Mouse (Mus musculus) embryonic stem cell, embryonic (primary cell): Measurements from ENCODE around the gene Bmyc.
"Not testable (repeated sequence)": the region's sequence is repeated elsewhere in the genome, so short reads cannot be mapped to it uniquely, and the experiment has no call there.

Experiments used
- CTCF ChIA-PET, 4 experiments: fragments of 300-600 bp in 2 of 4; fragments of 350-600 bp in 2 of 4; sonication (Branson Sonifier 250); formaldehyde crosslinking; loops; one replicate each; lab custom pipeline; 2022; ENCODE audit warnings: inconsistent platforms in 2 of 4; lab: Charles Lee
- POLR2A ChIA-PET, 4 experiments: fragments of 300-600 bp in 2 of 4; fragments of 350-600 bp in 2 of 4; sonication (Branson Sonifier 250); formaldehyde crosslinking; loops; one replicate each; lab custom pipeline; 2022; ENCODE audit warnings: antibody characterized with exemption in 4 of 4, inconsistent platforms in 1 of 4; lab: Charles Lee

Gene Bmyc

DNA sequence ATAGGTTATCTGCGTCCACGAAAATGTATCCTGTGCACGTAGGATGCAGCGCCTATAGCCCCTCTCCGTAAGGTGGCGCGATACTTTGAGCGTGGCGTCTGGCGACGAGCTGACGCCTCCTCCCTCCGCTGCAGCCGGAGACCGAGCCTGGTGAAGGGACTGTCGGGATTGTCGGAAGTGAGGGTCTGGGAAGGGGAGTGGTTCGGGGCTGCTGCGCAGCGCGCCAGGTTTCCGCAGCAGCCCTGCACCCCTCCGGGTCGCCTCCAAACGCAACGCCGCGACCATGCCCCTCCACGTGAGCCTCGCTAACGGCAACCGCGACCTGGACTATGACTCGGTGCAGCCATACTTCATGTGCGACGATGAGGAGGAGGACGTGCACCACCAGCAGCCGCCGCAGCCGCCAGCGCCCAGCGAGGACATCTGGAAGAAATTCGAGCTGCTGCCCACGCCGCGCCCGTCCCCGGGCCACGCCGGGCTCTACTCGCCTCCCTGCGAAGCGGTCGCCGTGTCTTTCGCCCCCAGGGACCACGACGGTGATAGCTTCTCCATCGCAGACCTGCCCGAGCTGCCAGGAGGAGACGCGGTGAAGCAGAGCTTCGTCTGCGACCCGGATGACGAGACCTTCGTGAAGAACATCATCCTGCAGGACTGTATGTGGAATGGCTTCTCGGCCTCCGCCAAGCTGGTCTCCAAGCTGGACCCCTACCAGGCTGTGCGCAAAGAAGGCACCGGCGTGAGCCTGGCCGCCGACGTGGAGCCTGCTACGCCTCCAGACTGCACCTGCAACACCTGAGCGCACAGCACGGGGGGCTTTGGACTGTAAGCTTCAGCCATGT is at the start of gene Bmyc:
Bmyc (plus strand) TSS at position 97 of the 839 bp plus-strand sequence.
- CTCF ChIA-PET = interaction anchor here (0.8 to 3.6 kb wide), 11 partner anchors 9 to 447 kb away, joined by 3 to 26 read pairs (median 5); partner anchors contain the start of gene Abca2 (in 1 of the 4)

DNA sequence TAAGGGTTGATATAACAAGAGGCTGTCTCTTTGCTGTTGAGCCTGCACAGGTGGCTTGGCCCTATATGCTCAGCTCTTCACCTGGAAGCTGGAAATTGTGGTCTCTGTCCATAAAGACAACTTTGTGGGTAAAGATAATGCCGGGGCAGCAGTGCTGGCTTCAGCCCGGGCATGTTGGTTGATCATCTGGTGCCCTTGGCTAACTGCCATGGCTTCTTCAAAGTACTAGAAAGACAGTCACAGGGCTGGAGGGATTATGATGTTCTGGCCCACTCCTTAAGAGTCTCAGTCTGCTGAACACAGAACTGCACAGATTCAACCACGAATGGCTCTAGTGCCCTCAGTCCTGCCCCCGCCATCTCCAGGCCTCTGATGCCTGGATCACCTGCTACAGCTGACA is 49.3 kb upstream of the Bmyc start:
- ChIA-PET POLR2A (interaction anchor here in 1 of 4 experiments (0.9 kb wide), 1 partner anchor 149 kb away, joined by 3 read pairs; no protein-coding TSS in a partner anchor), CTCF (interaction anchor here in 1 of 4 experiments (0.6 kb wide), 1 partner anchor 24 kb away, joined by 6 read pairs; no protein-coding TSS in a partner anchor)

More for the DNA sequence above, at the start of gene Bmyc:
- POLR2A ChIA-PET = interaction anchor here in 3 of 4 experiments (0.6 to 4.4 kb wide), 26 partner anchors 9 to 865 kb away, joined by 3 to 25 read pairs (median 3); partner anchors contain the start of genes Camsap1 (in 1 of the 3), Cysrt1 (in 1 of the 3), Kcnt1 (in 1 of the 3) and Rnf208 (in 1 of the 3)

DNA sequence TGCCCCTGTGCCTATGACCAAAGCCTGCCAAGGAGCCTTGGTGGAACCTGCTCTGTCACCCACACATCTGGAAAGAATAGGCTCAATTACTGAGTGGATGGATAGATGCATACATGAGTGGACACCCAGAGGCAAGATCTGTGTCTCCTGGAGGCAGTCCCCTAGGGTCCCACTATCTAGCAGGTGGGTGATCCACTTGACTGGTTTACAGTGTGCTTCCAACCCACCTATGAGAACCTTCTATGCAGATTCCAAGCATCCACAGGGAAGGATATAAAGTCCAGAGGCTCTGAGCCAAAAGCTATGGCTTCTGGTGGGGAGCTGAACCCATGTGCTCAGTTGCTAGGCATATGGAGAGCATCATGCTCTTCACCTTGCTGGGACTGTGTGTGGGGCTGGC is 48.9 kb upstream of the Bmyc start, which contains the start of gene Lcn5:
Lcn5 (plus strand) TSS at position 301 of the 400 bp plus-strand sequence.
- ChIA-PET POLR2A (no interaction called here), CTCF (interaction anchor here in 1 of 4 experiments (0.6 kb wide), 1 partner anchor 25 kb away, joined by 6 read pairs; no protein-coding TSS in a partner anchor)

DNA sequence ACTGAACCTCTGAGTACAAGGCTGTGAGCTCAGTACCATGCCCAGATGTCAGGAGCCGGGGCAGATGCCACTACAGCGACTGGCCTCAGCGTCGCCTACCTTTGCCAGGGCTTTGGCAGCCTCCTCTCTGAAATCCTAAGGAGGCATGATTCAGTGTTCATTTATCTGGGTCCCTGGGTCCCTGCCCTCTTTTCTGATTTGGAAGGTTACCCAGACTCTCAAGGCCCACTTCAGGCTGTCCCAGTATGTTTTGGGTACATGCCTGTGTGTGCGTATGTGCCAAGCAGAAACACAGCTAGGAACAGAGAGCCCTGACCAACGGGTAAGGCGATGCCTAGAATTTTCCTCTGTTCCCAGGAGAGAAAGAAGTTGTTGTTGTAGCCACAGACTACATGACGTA is 46.3 kb upstream of the Bmyc start:
- POLR2A ChIA-PET = no interaction called here
- CTCF ChIA-PET = no interaction called here

DNA sequence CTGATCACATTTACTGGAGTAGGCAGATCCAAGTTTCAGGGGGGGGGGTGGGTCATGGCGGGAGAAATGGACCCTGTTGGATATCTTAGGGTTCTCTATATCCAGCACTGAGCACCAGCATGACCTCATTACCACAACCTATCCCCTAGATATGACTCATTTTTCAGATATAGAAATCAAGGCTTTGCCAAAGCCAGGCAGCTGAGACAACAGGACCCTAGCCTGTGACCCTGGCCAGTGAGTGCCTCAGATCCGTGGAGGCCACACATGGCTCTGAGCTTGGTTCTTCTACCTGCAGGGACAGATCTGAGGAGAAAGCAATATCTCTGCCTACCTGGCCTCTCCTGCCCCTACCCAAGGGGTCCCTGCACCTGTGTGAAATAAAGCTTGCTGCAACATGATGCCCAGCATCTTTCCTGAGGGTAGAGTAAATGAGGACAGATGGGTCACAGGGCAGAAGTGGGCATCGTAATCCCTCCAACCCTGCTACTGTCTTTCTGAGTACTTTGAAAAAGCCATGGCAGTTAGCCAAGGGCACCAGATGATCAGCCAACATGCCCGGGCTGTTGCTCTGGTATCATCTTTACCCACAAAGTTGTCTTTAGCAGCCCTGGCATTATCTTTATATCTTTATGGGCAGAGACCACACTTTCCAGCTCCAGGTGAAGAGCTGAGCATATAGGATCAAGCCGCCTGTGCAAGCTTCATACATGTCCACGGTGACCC is 45.1 kb upstream of the Bmyc start:
- POLR2A ChIA-PET = no interaction called here
- CTCF ChIA-PET = interaction anchor here in 1 of 4 experiments (1.1 to 2.5 kb wide), 3 partner anchors 33 to 175 kb away, joined by 3 to 5 read pairs (median 4); no protein-coding TSS in a partner anchor

DNA sequence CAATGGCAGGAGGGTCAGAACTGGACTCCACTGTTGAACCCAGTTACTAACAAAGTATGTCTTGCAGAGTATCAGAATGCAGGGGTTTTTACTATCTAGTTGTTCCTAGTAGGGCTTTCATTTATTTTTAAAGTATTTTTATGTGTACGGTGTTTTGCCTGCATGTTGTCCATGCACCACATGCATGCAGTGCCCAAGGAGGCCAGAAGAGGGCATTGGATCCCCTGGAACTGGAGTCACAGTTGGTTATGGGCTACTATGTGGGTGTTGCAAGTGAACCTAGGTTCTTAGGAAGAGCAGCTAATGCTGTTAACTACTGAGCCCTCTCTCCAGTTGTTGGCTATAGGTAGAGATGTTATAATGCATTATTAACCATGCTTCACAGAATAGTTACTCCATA is 43.0 kb upstream of the Bmyc start:
- POLR2A ChIA-PET = no interaction called here

DNA sequence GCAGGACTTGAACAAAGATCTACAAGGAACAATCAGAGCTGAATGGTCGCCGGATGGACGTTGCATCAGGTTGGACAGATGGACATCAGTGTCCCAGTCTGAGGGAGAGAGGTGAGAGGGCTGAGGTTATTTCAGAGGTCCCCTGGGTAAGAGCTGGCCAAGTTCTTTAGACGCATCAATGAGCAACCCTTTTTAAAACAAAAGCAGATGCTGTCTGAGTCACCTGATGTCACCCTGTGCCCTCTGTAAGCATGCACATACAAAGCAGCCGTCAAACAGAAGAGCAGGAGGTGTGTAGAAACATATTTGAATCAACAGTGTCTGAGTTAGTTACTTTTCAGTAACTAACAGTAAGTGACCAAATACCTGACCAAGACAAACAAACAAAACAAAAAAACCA is 42.4 kb upstream of the Bmyc start:
- ChIA-PET POLR2A (no interaction called here), CTCF (interaction anchor here in 2 of 4 experiments (0.6 to 2.5 kb wide), 6 partner anchors 30 to 324 kb away, joined by 3 to 5 read pairs (median 4); no protein-coding TSS in a partner anchor)

More for the DNA sequence above, 43.0 kb upstream of the Bmyc start:
- CTCF ChIA-PET = interaction anchor here in 3 of 4 experiments (0.6 to 2.5 kb wide), 8 partner anchors 31 to 324 kb away, joined by 3 to 5 read pairs (median 4); no protein-coding TSS in a partner anchor

DNA sequence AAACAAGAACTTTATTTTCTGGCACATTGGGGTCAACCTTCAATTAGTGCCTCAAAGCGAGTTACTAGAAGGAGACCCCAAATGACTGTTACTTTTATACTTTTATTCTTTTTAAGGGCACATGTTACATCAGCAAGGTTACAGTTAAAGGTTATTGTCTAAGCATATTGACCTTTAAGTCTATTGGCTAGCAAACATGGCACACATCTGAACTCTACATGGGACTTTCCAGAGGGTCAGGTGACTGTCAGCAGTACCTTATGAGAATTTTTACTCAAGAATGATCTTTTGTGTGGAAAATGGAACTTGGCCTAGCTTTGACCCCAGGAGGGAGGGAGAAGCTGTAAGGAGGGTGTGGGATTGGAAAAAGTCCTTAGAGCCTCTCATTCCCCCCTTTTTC is 40.0 kb upstream of the Bmyc start:
- CTCF ChIA-PET = interaction anchor here in 1 of 4 experiments (0.6 kb wide), 1 partner anchor 713 kb away, joined by 4 read pairs; no protein-coding TSS in a partner anchor
- POLR2A ChIA-PET = interaction anchor here in 1 of 4 experiments (0.6 kb wide), 1 partner anchor 116 kb away, joined by 3 read pairs; no protein-coding TSS in a partner anchor

DNA sequence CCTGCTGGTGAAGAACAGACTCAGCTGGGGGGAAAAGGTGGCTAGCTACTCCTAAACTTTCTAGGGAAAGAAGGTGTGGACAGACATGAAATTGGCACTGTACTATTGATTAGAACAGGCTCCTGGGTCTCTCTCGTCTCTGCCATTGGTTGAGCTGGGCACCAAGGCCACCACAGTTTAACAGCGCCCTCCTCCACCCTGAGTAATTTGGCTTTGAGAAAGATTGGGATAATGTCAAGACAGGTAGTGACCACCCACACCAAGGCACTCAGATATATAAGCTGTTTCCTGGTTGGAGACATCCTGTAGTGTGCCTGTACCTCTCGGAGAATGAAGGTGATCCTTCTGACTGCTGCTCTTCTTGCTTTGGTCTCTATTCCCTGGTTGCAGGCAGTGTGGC is 30.1 kb upstream of the Bmyc start, which contains the start of gene Lcn6:
Lcn6 (plus strand) TSS at position 301 of the 400 bp plus-strand sequence.
- CTCF ChIA-PET = no interaction called here
- POLR2A ChIA-PET = no interaction called here

DNA sequence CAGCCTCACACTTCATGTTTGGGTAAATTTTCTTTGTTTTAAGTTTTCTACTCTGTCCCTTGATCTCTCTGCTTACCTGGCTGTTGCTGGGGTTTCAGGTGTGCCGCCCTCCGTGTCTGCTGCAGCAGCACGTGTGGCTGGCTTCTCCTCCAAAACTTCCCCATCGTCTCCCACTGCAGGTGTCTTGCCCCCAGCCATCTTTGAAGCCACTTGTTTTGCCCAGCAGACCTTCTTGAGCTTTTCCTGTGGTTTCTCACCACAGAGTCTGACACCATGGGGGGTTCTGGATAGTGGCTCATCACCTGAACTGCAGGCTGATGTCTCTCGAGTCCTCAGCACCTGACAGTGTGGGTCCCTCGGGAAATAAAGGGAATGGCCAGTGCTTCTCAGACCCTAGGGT is 27.0 kb upstream of the Bmyc start:
- ChIA-PET CTCF (no interaction called here), POLR2A (no interaction called here)

DNA sequence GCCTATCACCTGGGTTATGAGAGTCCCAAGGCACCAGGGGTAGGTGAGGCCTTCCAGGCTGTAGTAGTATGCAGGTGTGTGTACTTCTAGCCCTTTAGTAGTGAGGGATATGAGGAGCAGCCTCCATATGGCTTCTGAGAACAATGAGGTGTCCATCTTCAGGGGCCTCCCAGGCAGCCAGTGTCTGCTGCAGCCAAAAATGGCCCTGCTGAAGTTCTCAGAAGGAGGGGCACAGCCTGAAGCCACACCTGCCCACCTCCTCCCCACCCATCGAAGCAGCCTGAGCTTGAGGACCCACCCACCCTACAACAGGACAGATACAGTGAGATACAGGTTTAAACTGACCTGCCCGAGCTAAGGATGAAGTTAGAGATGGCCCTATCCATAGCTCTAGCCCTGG is 24.1 kb upstream of the Bmyc start, which contains the start of gene Lcn10:
Lcn10 (plus strand) TSS at position 301 of the 400 bp plus-strand sequence.
- ChIA-PET CTCF (interaction anchor here in 2 of 4 experiments (1.0 to 2.1 kb wide), 2 partner anchors 12 kb away, joined by 3 to 10 read pairs; no protein-coding TSS in a partner anchor), POLR2A (interaction anchor here in 1 of 4 experiments (0.5 kb wide), 1 partner anchor 194 kb away, joined by 3 read pairs; no protein-coding TSS in a partner anchor)

DNA sequence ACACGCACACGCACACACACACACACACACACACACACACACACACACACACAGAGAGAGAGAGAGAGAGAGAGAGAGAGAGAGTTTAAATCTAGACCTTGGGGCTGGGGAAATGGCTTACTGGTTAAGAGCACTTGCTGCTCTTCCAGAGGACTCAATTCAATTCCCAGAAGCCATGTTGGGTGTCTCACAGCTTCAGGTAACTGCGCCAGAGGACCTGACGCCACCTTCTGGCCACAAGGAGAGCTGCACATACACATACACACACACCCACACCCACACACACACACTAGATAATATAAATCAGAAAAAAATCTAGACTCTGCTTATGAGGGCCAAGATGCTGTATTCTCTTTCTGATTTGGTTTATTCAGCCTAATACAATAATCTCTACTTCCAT is 19.6 kb upstream of the Bmyc start:
- CTCF ChIA-PET = interaction anchor here (0.6 to 1.1 kb wide), 11 partner anchors 9 to 722 kb away, joined by 3 to 12 read pairs (median 4); no protein-coding TSS in a partner anchor
- POLR2A ChIA-PET = interaction anchor here in 3 of 4 experiments (0.7 to 1.5 kb wide), 5 partner anchors 8 to 891 kb away, joined by 3 to 10 read pairs (median 3); partner anchors contain the start of gene Bmyc (in 1 of the 3)

DNA sequence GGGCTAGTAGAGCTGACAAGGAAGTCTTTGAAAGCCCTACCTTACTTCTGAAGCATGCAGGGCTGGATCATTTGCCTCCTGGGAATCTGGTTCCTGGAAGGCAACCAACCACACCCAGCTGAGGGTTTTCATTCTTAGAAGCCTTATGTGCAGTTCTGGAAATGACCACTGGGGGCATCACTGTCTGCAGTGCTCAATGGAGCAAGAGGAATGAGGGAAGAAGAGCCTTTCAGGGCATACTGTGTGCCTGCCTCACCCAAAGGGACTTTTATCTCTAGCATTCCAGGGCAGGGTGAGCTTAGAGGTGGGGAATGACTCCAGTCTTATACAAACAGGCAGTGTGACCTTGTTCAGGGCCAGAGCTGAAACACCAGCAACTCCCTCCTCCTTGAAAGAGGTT is 11.9 kb upstream of the Bmyc start:
- ChIA-PET CTCF (interaction anchor here (0.6 to 3.5 kb wide), 33 partner anchors 9 to 459 kb away, joined by 3 to 26 read pairs (median 4); partner anchors contain the start of genes Bmyc (in 3 of the 4), Ajm1 (in 2 of the 4) and Lcn10 (in 1 of the 4)), POLR2A (interaction anchor here in 3 of 4 experiments (0.6 to 4.2 kb wide), 7 partner anchors 8 to 21 kb away, joined by 3 to 25 read pairs (median 5); partner anchors contain the start of gene Bmyc (in 3 of the 3))

DNA sequence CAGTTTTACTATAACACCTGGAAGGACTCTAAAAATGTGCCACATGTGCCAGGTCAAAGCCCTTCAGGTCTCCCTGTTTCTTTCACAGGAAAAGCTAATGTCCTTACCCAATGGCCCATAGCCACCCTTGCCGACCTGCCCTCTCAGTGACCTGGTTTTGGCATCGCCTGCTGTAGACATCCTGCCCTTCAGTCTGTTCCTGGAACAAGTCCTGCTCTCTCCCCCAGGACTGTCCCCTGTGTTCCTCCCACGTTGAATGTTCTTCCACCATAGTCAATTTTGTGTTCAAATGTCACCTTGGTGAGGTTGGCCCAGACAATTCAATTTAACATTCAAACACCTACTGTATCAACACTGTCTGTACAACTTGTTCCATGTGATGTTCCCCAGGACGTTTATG is 9.6 kb upstream of the Bmyc start:
- POLR2A ChIA-PET = interaction anchor here in 2 of 4 experiments (0.5 to 4.2 kb wide), 3 partner anchors 10 to 1215 kb away, joined by 3 to 25 read pairs (median 6); partner anchors contain the start of gene Bmyc (in 2 of the 2)
- CTCF ChIA-PET = interaction anchor here in 3 of 4 experiments (0.9 to 3.5 kb wide), 3 partner anchors 11 to 116 kb away, joined by 3 to 24 read pairs (median 3); partner anchors contain the start of genes Ajm1 (in 2 of the 3) and Bmyc (in 1 of the 3)

DNA sequence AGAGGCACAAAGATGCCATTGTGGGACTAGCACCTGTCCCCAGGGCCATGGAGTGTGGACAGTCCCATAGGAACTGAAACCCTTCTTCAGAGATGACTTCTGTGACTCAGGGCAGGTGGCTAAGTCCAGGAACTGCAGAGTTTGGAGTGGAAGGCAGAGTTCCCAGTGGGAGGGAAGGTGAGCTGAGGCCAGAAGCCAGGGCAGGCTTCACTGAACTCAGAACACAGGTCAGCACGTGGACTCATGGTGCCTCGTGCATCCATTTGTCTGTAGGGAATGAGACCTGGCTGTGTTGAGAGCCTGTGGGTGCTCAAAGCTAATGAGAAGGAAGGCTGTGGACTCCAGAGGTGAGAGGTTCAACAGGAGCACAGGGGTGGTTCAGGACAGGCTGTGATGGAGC is 7.8 kb upstream of the Bmyc start:
- ChIA-PET CTCF (no interaction called here), POLR2A (no interaction called here)

DNA sequence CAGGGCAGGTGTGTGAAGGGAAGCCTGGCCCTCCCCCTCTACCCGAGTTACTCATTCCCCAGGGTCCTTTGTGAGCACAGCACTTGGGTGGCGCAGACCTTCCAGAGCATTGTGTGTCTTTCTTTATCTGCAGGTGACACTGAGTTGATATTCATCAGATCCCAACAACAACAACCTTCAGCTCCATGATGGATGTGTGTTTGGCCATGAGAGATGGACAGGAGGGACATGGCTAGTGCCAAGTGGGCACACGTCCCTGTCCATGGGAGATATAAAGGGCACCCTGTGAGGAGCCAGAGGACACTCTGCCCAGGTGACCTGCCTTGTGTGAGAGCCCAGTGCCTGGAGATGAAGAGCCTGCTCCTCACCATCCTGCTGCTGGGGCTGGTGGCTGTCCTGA is 6.8 kb upstream of the Bmyc start, which contains the start of gene Obp2a:
Obp2a (plus strand) TSS at position 301 of the 400 bp plus-strand sequence.
- CTCF ChIA-PET, POLR2A ChIA-PET: not testable (repeated sequence)

DNA sequence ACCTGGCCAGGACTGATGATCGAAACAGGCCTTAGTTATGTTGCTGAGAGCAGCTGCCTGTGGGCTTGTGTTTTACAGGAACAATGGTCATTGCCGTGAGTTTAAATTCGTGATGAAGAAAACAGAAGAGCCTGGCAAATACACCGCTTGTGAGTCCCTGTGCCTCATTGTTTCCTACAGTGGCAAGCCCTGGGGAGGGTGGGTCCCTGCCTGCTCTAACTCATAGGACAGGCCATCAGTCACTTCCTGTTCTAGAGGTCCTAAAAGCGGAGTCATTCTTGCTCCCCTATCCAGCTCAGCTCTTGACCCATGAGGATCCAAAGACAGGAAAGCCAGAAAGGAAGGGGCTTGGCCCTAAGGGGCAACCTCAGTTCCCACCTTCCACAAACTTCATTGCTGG is 5.5 kb upstream of the Bmyc start:
- POLR2A ChIA-PET = interaction anchor here in 1 of 4 experiments (1.2 kb wide), 1 partner anchor 9 kb away, joined by 3 read pairs; no protein-coding TSS in a partner anchor
- CTCF ChIA-PET = no interaction called here
